Mouse (Mus musculus): ENCODE results near the gene Hsf4. TPM values are rescaled to one million over a fixed set of nuclear protein-coding genes. Genes with fewer than 3 reads are reported as not detected.

Hsf4 gene
- polyA plus RNA-seq, 1 experiment from 2014 or later = 0.36 TPM

GRCm38 (mm10) chr8:105275840-105276239, 6.2 kb downstream of the Hsf4 start, which contains the start of gene Nol3:
Nol3 (plus strand) TSS chr8:105276140.
- no peaks in the 10 kb centered on the region for H3K9me3 ChIP-seq
- peaks cover 17% of the 10 kb centered on the region for H3K4me1 ChIP-seq
- peak within 1 kb of the TSS; percentile 61 for H3K4me2 ChIP-seq (replicated peaks)
- 0 out of 2 replicates have a peak, but pooled peaks cover 3% of the 10 kb centered on the region for H3K36me3 ChIP-seq
- WGBS = 7% methylated on average over 10 of the region's 10 CpGs
- ATAC-seq (ENCODE audit: insufficient number of reproducible peaks, insufficient read depth, low FRiP score, low TSS enrichment) = no peak
- H3K27ac ChIP-seq = no peak within 1 kb of the TSS
- H3K9ac ChIP-seq = peak within 1 kb of the TSS; percentile 42; the same call in 1 of the 2 replicates
- peaks cover 99% of the 10 kb centered on the region for H3K27me3 ChIP-seq
- peak within 1 kb of the TSS; percentile 40 for H3K4me3 ChIP-seq

- H3K4me1 ChIP-seq = peaks cover 16% of the 10 kb centered on the region
- H3K27me3 ChIP-seq = peaks cover 93% of the 10 kb centered on the region
- WGBS = 3% methylated on average over 30 of the region's 30 CpGs
- ATAC-seq (ENCODE audit: insufficient number of reproducible peaks, insufficient read depth, low FRiP score, low TSS enrichment) = peak; percentile 42
- peaks cover 4% of the 10 kb centered on the region; the same call in 1 of the 2 replicates for H3K36me3 ChIP-seq
- peak overlapping the region; percentile 40 for H3K4me3 ChIP-seq
- H3K9ac ChIP-seq = peak overlapping the region; percentile 42; the same call in 1 of the 2 replicates
- no peak overlapping the region for H3K27ac ChIP-seq
- H3K9me3 ChIP-seq = no peaks in the 10 kb centered on the region
- peak overlapping the region; percentile 61 for H3K4me2 ChIP-seq (replicated peaks)
Measured at GRCm38 (mm10) chr8:105276292-105277120, 6.9 kb downstream of the Hsf4 start.

DNA sequence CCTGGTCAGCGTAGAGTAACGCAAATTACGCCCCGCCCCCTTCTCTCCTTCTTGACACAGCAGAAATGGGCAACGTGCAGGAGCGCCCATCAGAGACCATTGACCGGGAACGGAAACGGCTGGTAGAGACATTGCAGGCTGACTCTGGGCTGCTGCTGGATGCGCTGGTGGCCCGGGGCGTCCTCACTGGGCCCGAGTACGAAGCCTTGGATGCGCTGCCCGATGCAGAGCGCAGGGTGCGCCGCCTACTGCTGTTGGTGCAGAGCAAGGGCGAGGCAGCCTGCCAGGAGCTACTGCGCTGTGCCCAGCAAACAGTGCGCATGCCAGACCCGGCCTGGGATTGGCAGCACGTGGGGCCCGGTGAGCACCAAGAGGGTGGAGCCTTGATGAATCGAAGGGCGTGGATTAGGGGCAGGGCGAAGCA, 9.3 kb downstream of the Hsf4 start:
- Histone ChIP-seq H3K36me3 (peaks cover 19% of the 10 kb centered on the region; the same call in 1 of the 2 replicates), H3K9me3 (no peaks in the 10 kb centered on the region), H3K4me3 (peak overlapping the region; percentile 6; the same call in 1 of the 2 replicates), H3K27me3 (peaks cover 68% of the 10 kb centered on the region), H3K4me2 (replicated peaks) (peak overlapping the region; percentile 39), H3K9ac (no peak overlapping the region; the same call in 1 of the 2 replicates), H3K4me1 (peaks cover 16% of the 10 kb centered on the region), H3K27ac (no peak overlapping the region)
- WGBS = 3% methylated on average over 28 of the region's 28 CpGs
- no peak for ATAC-seq (ENCODE audit: insufficient number of reproducible peaks, insufficient read depth, low FRiP score, low TSS enrichment)

GRCm38 (mm10) chr8:105280567-105280966, 11.0 kb downstream of the Hsf4 start:
- ATAC-seq (ENCODE audit: insufficient number of reproducible peaks, insufficient read depth, low FRiP score, low TSS enrichment) = no peak
- 63% methylated on average over 3 of the region's 3 CpGs for WGBS
- no peak overlapping the region for H3K4me3 ChIP-seq
- H3K36me3 ChIP-seq = peaks cover 27% of the 10 kb centered on the region
- H3K4me2 ChIP-seq (replicated peaks) = no peak overlapping the region
- H3K4me1 ChIP-seq = peaks cover 16% of the 10 kb centered on the region
- no peaks in the 10 kb centered on the region for H3K9me3 ChIP-seq
- H3K27ac ChIP-seq = no peak overlapping the region
- H3K9ac ChIP-seq = no peak overlapping the region
- H3K27me3 ChIP-seq = peaks cover 52% of the 10 kb centered on the region

GRCm38 (mm10) chr8:105281821-105282220, 12.2 kb downstream of the Hsf4 start:
- peaks cover 28% of the 10 kb centered on the region for H3K36me3 ChIP-seq
- H3K4me1 ChIP-seq = peaks cover 6% of the 10 kb centered on the region
- H3K4me3 ChIP-seq = no peak overlapping the region
- no peak overlapping the region for H3K27ac ChIP-seq
- H3K4me2 ChIP-seq (replicated peaks) = no peak overlapping the region
- H3K27me3 ChIP-seq = peaks cover 39% of the 10 kb centered on the region
- H3K9me3 ChIP-seq = no peaks in the 10 kb centered on the region
- ATAC-seq (ENCODE audit: insufficient number of reproducible peaks, insufficient read depth, low FRiP score, low TSS enrichment) = no peak
- no peak overlapping the region for H3K9ac ChIP-seq
- 87% methylated on average over 12 of the region's 12 CpGs for WGBS

- Histone ChIP-seq H3K4me3 (no peak overlapping the region), H3K4me1 (peaks cover 6% of the 10 kb centered on the region), H3K9me3 (no peaks in the 10 kb centered on the region), H3K27me3 (peaks cover 35% of the 10 kb centered on the region), H3K27ac (no peak overlapping the region), H3K36me3 (peaks cover 28% of the 10 kb centered on the region), H3K4me2 (replicated peaks) (no peak overlapping the region), H3K9ac (no peak overlapping the region)
- no peak for ATAC-seq (ENCODE audit: insufficient number of reproducible peaks, insufficient read depth, low FRiP score, low TSS enrichment)
- WGBS = 88% methylated on average over 4 of the region's 4 CpGs
Measured at GRCm38 (mm10) chr8:105282239-105282638, 12.6 kb downstream of the Hsf4 start.

- Histone ChIP-seq H3K9ac (no peak overlapping the region), H3K4me1 (peaks cover 8% of the 10 kb centered on the region), H3K9me3 (no peaks in the 10 kb centered on the region), H3K27ac (no peak overlapping the region), H3K36me3 (peaks cover 28% of the 10 kb centered on the region), H3K27me3 (peaks cover 27% of the 10 kb centered on the region), H3K4me3 (no peak overlapping the region), H3K4me2 (replicated peaks) (no peak overlapping the region)
- no peak for ATAC-seq (ENCODE audit: insufficient number of reproducible peaks, insufficient read depth, low FRiP score, low TSS enrichment)
- WGBS = 27% methylated on average over 23 of the region's 23 CpGs
Measured at GRCm38 (mm10) chr8:105283074-105283473, 13.5 kb downstream of the Hsf4 start.

DNA sequence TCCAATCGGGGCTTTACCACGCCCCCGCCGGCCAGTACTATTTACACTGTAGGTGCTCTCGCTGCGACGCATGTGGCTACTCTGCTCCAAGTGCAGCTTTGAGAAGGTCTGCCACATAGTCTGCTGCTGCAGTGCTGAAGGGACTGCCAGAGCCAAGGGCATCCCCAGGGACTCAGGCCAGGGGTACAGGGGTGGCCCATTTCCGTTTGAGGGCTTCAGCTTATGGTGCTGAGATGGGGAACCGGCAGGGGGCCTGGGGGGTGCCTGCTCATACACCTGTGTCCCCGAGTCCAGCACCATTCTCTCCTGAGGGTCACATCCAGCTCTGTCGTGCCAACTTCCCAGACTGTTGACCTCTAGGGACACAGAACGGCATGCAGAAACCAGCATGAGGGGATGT, 15.9 kb downstream of the Hsf4 start:
- Histone ChIP-seq H3K9me3 (no peaks in the 10 kb centered on the region), H3K4me2 (replicated peaks) (no peak overlapping the region), H3K36me3 (peaks cover 27% of the 10 kb centered on the region), H3K9ac (no peak overlapping the region), H3K27ac (no peak overlapping the region), H3K4me1 (peaks cover 20% of the 10 kb centered on the region), H3K4me3 (no peak overlapping the region), H3K27me3 (peaks cover 10% of the 10 kb centered on the region)
- WGBS = 47% methylated on average over 12 of the region's 12 CpGs
- ATAC-seq (ENCODE audit: insufficient number of reproducible peaks, insufficient read depth, low FRiP score, low TSS enrichment) = no peak

- no peak overlapping the region for H3K4me3 ChIP-seq
- 89% methylated on average over 4 of the region's 4 CpGs for WGBS
- H3K36me3 ChIP-seq = peaks cover 20% of the 10 kb centered on the region
- no peak overlapping the region for H3K4me2 ChIP-seq (replicated peaks)
- peaks cover 11% of the 10 kb centered on the region for H3K27me3 ChIP-seq
- H3K9me3 ChIP-seq = no peaks in the 10 kb centered on the region
- no peak overlapping the region for H3K9ac ChIP-seq
- no peak overlapping the region for H3K27ac ChIP-seq
- H3K4me1 ChIP-seq = peaks cover 24% of the 10 kb centered on the region
- ATAC-seq (ENCODE audit: insufficient number of reproducible peaks, insufficient read depth, low FRiP score, low TSS enrichment) = no peak
Measured at GRCm38 (mm10) chr8:105286907-105287306, 17.3 kb downstream of the Hsf4 start.

DNA sequence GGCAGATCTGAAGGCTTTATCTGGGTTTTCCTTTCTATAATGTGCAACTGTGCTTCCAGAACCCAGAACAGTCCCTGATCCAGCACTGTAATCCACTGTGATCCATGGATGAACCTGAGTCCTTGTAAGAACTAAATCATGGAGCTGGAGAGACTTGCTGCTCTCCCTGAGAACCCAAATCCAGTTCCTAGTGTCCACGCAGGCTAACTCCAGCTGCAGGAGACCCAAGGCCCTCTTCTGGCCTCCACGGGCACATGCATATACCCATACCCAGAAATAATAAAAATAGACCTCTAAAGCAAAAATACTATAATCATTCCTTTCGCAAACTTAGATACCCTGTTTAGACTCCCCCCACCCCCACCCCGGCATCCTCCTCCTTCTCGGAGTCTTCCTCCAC, 18.6 kb downstream of the Hsf4 start:
- 81% methylated on average over 5 of the region's 5 CpGs for whole genome bisulfite sequencing
- Histone ChIP-seq H3K4me2 (replicated peaks) (peak overlapping the region; percentile 84), H3K27ac (no peak overlapping the region), H3K4me3 (peak overlapping the region; percentile 44), H3K27me3 (peaks cover 12% of the 10 kb centered on the region), H3K36me3 (peaks cover 12% of the 10 kb centered on the region; the same call in 1 of the 2 replicates), H3K9me3 (no peaks in the 10 kb centered on the region), H3K4me1 (peaks cover 24% of the 10 kb centered on the region), H3K9ac (no peak overlapping the region)
- no peak for ATAC-seq (ENCODE audit: insufficient number of reproducible peaks, insufficient read depth, low FRiP score, low TSS enrichment)

GRCm38 (mm10) chr8:105288958-105289732, 19.5 kb downstream of the Hsf4 start:
- WGBS = under 1% methylated on average over 53 of the region's 53 CpGs
- ATAC-seq (ENCODE audit: insufficient number of reproducible peaks, insufficient read depth, low FRiP score, low TSS enrichment) = peak; percentile 87
- peak overlapping the region; percentile 48 for H3K9ac ChIP-seq
- H3K4me2 ChIP-seq (replicated peaks) = peak overlapping the region; percentile 84
- peak overlapping the region; percentile 52; the same call in 1 of the 2 replicates for H3K27ac ChIP-seq
- peaks cover 24% of the 10 kb centered on the region for H3K4me1 ChIP-seq
- peak overlapping the region; percentile 44 for H3K4me3 ChIP-seq
- peaks cover 19% of the 10 kb centered on the region for H3K27me3 ChIP-seq
- H3K36me3 ChIP-seq = peaks cover 9% of the 10 kb centered on the region; the same call in 1 of the 2 replicates
- H3K9me3 ChIP-seq = no peaks in the 10 kb centered on the region
